Mouse (Mus musculus): ENCODE data around the gene Cenps. TPM values are rescaled to one million over a fixed set of nuclear protein-coding genes. Genes with fewer than 3 reads are reported as not detected.

Cenps gene
- polyA plus RNA-seq, 1 experiment, result 5.4 TPM

DNA sequence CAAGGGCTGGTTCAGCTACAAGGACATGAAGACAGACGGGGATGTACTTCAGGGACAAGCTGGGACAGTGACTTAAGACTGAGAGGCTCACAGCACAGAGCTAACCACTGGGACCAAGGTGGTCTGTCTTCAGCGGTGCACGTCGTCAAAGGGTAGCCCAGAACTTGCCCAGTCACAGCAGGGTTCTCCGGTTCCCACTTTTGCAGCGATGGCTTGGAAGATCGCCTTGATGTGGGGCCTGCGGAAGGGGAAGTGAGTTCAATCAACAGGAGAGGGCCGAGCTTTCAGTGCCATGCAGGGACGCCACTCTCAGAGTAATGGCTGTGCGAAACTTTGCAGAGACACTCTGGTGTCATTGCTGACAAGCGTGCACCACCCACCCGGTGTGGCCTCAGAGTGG is 22.5 kb upstream of the Cenps start:
- TF ChIP-seq POLR2A (IDR thresholded peaks at IDR 0.05; ENCODE audit: extremely low read depth, insufficient read depth, low read length) (no peak), CTCF (IDR thresholded peaks at IDR 0.05; ENCODE audit: extremely low read depth, insufficient read depth, low read length) (no peak)
- no peaks in the 10 kb centered on the region for H3K4me1 ChIP-seq (ENCODE audit: control insufficient read depth, insufficient read depth, low read length)
- no peak overlapping the region for H3K4me3 ChIP-seq (ENCODE audit: insufficient read depth, low read length)
- no peak overlapping the region for H3K27ac ChIP-seq (ENCODE audit: insufficient read depth, low read length)

DNA sequence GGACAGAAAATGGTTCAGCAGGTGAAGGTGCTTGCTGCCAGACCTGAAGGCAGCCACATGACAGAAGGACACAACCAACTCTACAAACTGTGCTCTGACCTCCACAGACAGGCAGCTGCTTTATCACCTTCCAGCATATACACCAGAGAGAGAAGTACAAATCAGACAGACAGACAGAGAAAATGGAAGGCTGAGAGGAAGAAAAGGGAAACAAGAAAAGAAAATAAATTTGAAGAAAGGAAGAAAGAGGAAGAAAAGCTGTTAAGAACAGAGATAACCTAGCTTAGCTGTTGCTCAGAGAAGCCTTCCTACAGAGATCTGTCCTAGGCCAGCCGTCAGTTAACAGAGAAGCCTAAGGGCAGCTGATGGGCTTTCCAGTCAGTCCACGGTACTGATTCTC is 21.8 kb upstream of the Cenps start:
- H3K4me1 ChIP-seq (ENCODE audit: control insufficient read depth, insufficient read depth, low read length), result no peaks in the 10 kb centered on the region
- no peak overlapping the region for H3K4me3 ChIP-seq (ENCODE audit: insufficient read depth, low read length)
- H3K27ac ChIP-seq (ENCODE audit: insufficient read depth, low read length), result no peak overlapping the region
- no peak for TF ChIP-seq POLR2A (IDR thresholded peaks at IDR 0.05; ENCODE audit: extremely low read depth, insufficient read depth, low read length)
- no peak for TF ChIP-seq CTCF (IDR thresholded peaks at IDR 0.05; ENCODE audit: extremely low read depth, insufficient read depth, low read length)

DNA sequence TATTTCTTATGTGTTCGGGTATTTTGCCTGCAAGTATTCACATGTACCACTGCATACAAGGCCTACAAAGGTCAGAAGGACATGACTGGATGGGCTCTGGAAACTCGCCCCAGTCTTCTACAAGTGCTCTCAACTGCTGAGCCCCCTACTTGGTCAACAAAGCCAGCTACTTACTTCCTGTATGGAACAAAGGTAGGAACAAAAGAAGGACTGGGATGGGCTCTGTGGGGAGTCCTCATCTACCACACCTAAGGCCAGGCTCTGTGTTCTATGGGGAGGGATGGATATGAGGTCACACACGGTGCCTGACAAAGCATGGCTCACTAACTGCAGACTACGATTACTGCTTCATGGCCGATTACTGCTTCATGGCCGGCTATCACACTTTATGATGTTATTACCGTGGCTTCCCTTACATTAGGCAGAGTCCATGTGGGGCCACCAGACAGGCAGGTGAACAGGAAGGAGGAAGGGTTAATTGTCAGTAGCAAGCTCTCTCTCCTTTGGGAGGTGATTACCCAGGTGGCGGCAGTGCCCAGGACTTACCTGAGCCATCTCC is 20.1 kb upstream of the Cenps start:
- TF ChIP-seq POLR2A (IDR thresholded peaks at IDR 0.05; ENCODE audit: extremely low read depth, insufficient read depth, low read length), result no peak
- no peak for TF ChIP-seq CTCF (IDR thresholded peaks at IDR 0.05; ENCODE audit: extremely low read depth, insufficient read depth, low read length)
- Histone ChIP-seq H3K4me1 (ENCODE audit: control insufficient read depth, insufficient read depth, low read length) (no peaks in the 10 kb centered on the region), H3K4me3 (ENCODE audit: insufficient read depth, low read length) (no peak overlapping the region), H3K27ac (ENCODE audit: insufficient read depth, low read length) (no peak overlapping the region)

DNA sequence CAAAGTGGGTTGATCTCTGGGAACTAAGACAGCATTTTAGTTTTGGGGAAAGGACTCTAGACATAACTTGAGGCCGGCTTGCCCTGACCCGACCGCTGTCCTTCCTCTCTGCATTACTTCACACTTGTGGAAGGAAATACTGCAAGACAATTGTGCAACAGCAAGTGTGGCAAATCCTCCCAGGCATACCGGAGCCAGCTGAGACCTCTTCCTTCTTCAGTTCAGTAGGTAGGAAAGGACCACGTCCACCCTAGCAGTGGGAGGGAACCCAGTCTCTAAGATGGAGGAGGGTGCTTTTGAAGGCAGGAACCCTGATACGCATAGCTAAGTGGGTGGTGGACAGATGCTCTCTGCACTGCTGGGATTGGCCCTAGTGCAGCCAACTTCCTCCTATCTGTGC is 18.3 kb upstream of the Cenps start:
- H3K27ac ChIP-seq (ENCODE audit: insufficient read depth, low read length), result no peak overlapping the region

DNA sequence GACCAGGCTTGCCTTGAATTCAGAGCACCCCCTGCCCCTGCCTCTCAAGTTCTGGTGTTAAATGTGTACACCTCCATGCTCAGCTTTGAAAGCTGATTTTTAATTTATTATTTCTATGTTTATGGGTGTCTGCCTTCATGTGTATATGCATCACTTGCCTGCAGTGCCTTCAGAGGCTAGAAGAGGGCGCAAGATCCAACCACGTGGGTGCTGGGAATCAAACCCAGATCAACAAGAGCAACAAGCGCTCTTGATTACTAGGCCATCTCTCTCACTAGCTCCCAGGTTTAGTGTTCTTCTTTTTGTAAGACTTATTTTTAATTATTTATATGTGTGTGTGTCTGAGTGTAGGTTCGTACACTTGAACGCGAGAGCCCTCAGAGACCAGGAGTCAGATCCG is 17.4 kb upstream of the Cenps start:
- TF ChIP-seq POLR2A (IDR thresholded peaks at IDR 0.05; ENCODE audit: extremely low read depth, insufficient read depth, low read length) (no peak), CTCF (IDR thresholded peaks at IDR 0.05; ENCODE audit: extremely low read depth, insufficient read depth, low read length) (no peak)
- H3K27ac ChIP-seq (ENCODE audit: insufficient read depth, low read length), result no peak overlapping the region
- no peak overlapping the region for H3K4me3 ChIP-seq (ENCODE audit: insufficient read depth, low read length)
- no peaks in the 10 kb centered on the region for H3K4me1 ChIP-seq (ENCODE audit: control insufficient read depth, insufficient read depth, low read length)

More for the DNA sequence above, 18.3 kb upstream of the Cenps start:
- Histone ChIP-seq H3K4me1 (ENCODE audit: control insufficient read depth, insufficient read depth, low read length) (no peaks in the 10 kb centered on the region), H3K4me3 (ENCODE audit: insufficient read depth, low read length) (no peak overlapping the region)
- TF ChIP-seq POLR2A (IDR thresholded peaks at IDR 0.05; ENCODE audit: extremely low read depth, insufficient read depth, low read length) (no peak), CTCF (IDR thresholded peaks at IDR 0.05; ENCODE audit: extremely low read depth, insufficient read depth, low read length) (no peak)

DNA sequence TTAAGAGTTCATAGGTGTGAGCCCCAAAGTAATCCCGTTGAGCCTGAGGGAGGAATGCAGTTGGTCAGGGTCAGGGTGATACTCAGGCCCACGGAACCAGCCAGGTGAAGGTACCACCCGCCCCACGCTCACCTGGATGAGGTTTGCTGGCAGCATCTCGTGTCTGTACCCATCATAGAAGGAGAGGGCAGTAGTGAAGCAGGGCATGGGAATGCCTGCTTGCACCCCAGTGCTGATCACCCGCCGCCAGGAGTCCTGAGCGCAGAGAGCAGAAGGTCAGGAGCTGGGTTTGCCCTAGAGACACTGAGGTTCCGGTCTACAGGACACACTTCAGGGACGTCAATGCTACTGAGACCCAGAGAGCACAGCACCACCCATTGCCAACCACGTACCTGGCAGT is 13.3 kb upstream of the Cenps start:
- Histone ChIP-seq H3K27ac (ENCODE audit: insufficient read depth, low read length) (no peak overlapping the region), H3K4me1 (ENCODE audit: control insufficient read depth, insufficient read depth, low read length) (no peaks in the 10 kb centered on the region), H3K4me3 (ENCODE audit: insufficient read depth, low read length) (no peak overlapping the region)
- no peak for TF ChIP-seq POLR2A (IDR thresholded peaks at IDR 0.05; ENCODE audit: extremely low read depth, insufficient read depth, low read length)
- no peak for TF ChIP-seq CTCF (IDR thresholded peaks at IDR 0.05; ENCODE audit: extremely low read depth, insufficient read depth, low read length)

DNA sequence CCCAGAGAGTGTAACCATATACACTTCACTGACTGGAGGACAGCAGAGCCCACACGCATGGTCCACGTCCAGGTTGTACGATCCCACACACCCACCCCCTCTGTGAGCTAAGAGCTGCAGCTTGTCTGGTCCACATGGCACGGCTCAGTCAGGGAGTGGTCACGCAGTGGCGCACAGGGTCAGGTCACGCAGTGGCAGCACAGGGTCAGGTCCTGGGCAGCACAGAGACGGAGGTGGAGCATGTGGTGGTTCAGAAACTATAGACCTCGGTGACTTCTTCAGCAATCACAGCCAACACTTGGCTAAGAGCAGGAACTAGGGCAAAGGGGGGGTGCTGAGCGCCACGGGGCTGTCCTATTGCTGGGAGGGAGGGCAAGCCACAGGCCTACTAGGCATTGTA is 12.8 kb upstream of the Cenps start:
- TF ChIP-seq POLR2A (IDR thresholded peaks at IDR 0.05; ENCODE audit: extremely low read depth, insufficient read depth, low read length) (no peak), CTCF (IDR thresholded peaks at IDR 0.05; ENCODE audit: extremely low read depth, insufficient read depth, low read length) (no peak)

DNA sequence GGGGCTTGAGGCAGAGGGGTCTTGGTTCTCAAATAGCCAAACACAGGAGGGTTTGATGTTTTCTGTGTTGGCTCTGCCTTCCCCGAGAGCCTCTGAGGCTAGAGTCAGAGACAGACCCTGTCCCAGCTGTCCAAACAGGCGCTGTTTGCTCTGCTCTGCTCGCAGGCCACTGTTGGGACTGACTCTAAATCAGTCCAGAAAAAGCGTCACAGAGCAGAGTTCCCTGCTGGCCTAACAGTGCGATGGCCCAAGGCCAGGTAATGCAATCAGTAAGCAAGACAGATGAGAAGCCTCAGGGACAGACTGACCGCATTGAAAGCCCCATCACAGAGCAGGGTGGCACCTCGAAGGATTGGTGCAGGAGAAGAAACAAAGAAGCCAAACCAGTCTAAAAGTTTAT is 12.2 kb upstream of the Cenps start:
- Histone ChIP-seq H3K27ac (ENCODE audit: insufficient read depth, low read length) (no peak overlapping the region), H3K4me3 (ENCODE audit: insufficient read depth, low read length) (no peak overlapping the region), H3K4me1 (ENCODE audit: control insufficient read depth, insufficient read depth, low read length) (no peaks in the 10 kb centered on the region)
- TF ChIP-seq POLR2A (IDR thresholded peaks at IDR 0.05; ENCODE audit: extremely low read depth, insufficient read depth, low read length), result no peak
- no peak for TF ChIP-seq CTCF (IDR thresholded peaks at IDR 0.05; ENCODE audit: extremely low read depth, insufficient read depth, low read length)

More for the DNA sequence above, 12.8 kb upstream of the Cenps start:
- H3K4me1 ChIP-seq (ENCODE audit: control insufficient read depth, insufficient read depth, low read length), result no peaks in the 10 kb centered on the region
- no peak overlapping the region for H3K27ac ChIP-seq (ENCODE audit: insufficient read depth, low read length)
- H3K4me3 ChIP-seq (ENCODE audit: insufficient read depth, low read length), result no peak overlapping the region

DNA sequence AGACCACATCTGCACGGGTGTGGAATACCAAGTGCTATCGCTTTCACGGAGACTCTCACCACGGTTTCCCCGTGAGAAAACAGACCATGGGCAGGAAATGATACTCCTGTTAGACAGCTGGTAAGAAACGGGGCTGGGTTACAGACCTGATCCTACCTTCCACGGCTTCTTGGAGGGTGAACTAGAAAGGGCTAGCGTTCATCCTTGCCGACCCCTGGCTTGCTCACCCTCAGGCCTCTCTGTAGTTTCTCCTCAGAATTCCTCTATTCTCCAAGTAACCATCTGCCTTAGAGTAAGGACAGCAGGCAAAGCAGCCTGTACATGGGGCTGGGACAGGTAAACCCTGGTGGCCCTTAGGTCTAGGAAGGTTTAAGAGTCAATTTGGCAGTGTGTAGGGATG is 11.8 kb upstream of the Cenps start:
- Histone ChIP-seq H3K4me3 (ENCODE audit: insufficient read depth, low read length) (no peak overlapping the region), H3K4me1 (ENCODE audit: control insufficient read depth, insufficient read depth, low read length) (no peaks in the 10 kb centered on the region), H3K27ac (ENCODE audit: insufficient read depth, low read length) (no peak overlapping the region)
- TF ChIP-seq CTCF (IDR thresholded peaks at IDR 0.05; ENCODE audit: extremely low read depth, insufficient read depth, low read length), result no peak
- TF ChIP-seq POLR2A (IDR thresholded peaks at IDR 0.05; ENCODE audit: extremely low read depth, insufficient read depth, low read length), result no peak

DNA sequence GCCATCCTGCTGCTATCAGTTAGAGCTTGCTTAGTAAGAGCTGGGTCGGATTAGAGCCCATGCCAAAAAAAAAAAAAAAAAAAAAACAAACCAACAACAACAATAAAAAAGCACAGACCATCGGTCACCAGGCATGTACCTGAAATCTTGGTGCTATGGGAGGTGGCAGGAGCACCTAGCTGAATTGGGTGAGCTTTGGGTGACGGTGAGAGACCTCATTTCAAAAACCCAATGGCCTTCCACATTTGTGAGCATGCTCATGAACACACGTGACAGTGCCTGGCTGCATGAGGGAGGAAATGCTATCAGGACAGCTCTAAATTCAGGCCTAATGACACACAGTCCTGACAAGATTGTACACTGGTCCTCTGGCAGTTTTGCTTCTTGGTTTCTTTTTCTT is 10.7 kb upstream of the Cenps start:
- Histone ChIP-seq H3K27ac (ENCODE audit: insufficient read depth, low read length) (no peak overlapping the region), H3K4me1 (ENCODE audit: control insufficient read depth, insufficient read depth, low read length) (no peaks in the 10 kb centered on the region), H3K4me3 (ENCODE audit: insufficient read depth, low read length) (no peak overlapping the region)
- no peak for TF ChIP-seq POLR2A (IDR thresholded peaks at IDR 0.05; ENCODE audit: extremely low read depth, insufficient read depth, low read length)
- TF ChIP-seq CTCF (IDR thresholded peaks at IDR 0.05; ENCODE audit: extremely low read depth, insufficient read depth, low read length), result no peak
